Mouse (Mus musculus) cerebellum, adult 18-20 months (tissue): ENCODE data around the gene Farp2.
"Not testable (repeated sequence)": the region's sequence is repeated elsewhere in the genome, so short reads cannot be mapped to it uniquely, and the experiment has no call there.

Experiments
- DNase-seq, 2 experiments: peaks; one replicate each; pipeline ENCODE4 v3.0.0; 2021

The Farp2 gene

GRCm38 (mm10) chr1:93511585-93512350, at the start of gene Farp2:
Gene Farp2 (plus strand): TSS chr1:93512079.
- peak; percentile 95 for DNase-seq

- DNase-seq = no peak
Measured at GRCm38 (mm10) chr1:93465066-93465465, 46.8 kb upstream of the Farp2 start.

GRCm38 (mm10) chr1:93465746-93466145, 46.1 kb upstream of the Farp2 start:
- DNase-seq = no peak

- no peak for DNase-seq
Measured at GRCm38 (mm10) chr1:93468626-93469025, 43.3 kb upstream of the Farp2 start.

- no peak for DNase-seq
Measured at GRCm38 (mm10) chr1:93475694-93476093, 36.2 kb upstream of the Farp2 start.

- peak; percentile 97 to 98 for DNase-seq
Measured at GRCm38 (mm10) chr1:93477758-93478585, 33.9 kb upstream of the Farp2 start.

GRCm38 (mm10) chr1:93478586-93479475, 33.0 kb upstream of the Farp2 start, which contains the start of gene Hdlbp:
Gene Hdlbp (minus strand): TSS chr1:93478815.
- peak; percentile 99 for DNase-seq

GRCm38 (mm10) chr1:93479476-93480083, 32.3 kb upstream of the Farp2 start:
- peak in 1 of 2 experiments; percentile 15 for DNase-seq

GRCm38 (mm10) chr1:93486302-93486701, 25.6 kb upstream of the Farp2 start:
- DNase-seq = not testable (repeated sequence)

GRCm38 (mm10) chr1:93495312-93495711, 16.6 kb upstream of the Farp2 start:
- no peak for DNase-seq

- DNase-seq = peak; percentile 14 to 20
Measured at GRCm38 (mm10) chr1:93506944-93507676, 4.8 kb upstream of the Farp2 start.

GRCm38 (mm10) chr1:93508576-93508975, 3.3 kb upstream of the Farp2 start:
- not testable (repeated sequence) for DNase-seq

- DNase-seq = no peak
Measured at GRCm38 (mm10) chr1:93512351-93512690, 442 bp downstream of the Farp2 start.

GRCm38 (mm10) chr1:93513221-93513620, 1.3 kb downstream of the Farp2 start:
- DNase-seq = peak in 1 of 2 experiments; percentile 9

- no peak for DNase-seq
Measured at GRCm38 (mm10) chr1:93521491-93521890, 9.6 kb downstream of the Farp2 start.

GRCm38 (mm10) chr1:93522325-93522724, 10.4 kb downstream of the Farp2 start:
- no peak for DNase-seq

GRCm38 (mm10) chr1:93529801-93530200, 17.9 kb downstream of the Farp2 start:
- DNase-seq = no peak

- DNase-seq = no peak
Measured at GRCm38 (mm10) chr1:93537227-93537626, 25.3 kb downstream of the Farp2 start.

- DNase-seq = no peak
Measured at GRCm38 (mm10) chr1:93543196-93543595, 31.3 kb downstream of the Farp2 start.

GRCm38 (mm10) chr1:93547286-93547685, 35.4 kb downstream of the Farp2 start:
- no peak for DNase-seq

GRCm38 (mm10) chr1:93551427-93551826, 39.5 kb downstream of the Farp2 start:
- no peak for DNase-seq

GRCm38 (mm10) chr1:93563224-93563623, 51.3 kb downstream of the Farp2 start:
- no peak for DNase-seq
